Mouse (Mus musculus) forebrain, embryonic 16.5 days (tissue): ENCODE results near the gene Gm49361. TPM values are rescaled to one million over a fixed set of nuclear protein-coding genes. Genes with fewer than 3 reads are reported as not detected.

ENCODE experiments used
- ATAC-seq: fragments of 200-750 bp; cut with Nextera tagmentation; 2 replicates; pipeline ENCODE4 v1.8.0; 2017; ENCODE audit warnings: mild to moderate bottlenecking, moderate library complexity
- H3K27ac ChIP-seq: fragments of 300-500 bp; sonication (generic); 2 replicates; pipeline ENCODE4 v1.5.1; 2014; ENCODE audit warnings: low read length, control low read depth
- H3K27me3 ChIP-seq: fragments of 300-500 bp; sonication (generic); replicated peaks from 2 replicates; pipeline ENCODE4 v1.6.1; 2014; ENCODE audit warnings: low read length; ENCODE audit not compliant: control insufficient read depth, insufficient read depth
- H3K36me3 ChIP-seq: fragments of 300-500 bp; sonication (generic); 2 replicates; pipeline ENCODE4 v1.6.1; 2014; ENCODE audit not compliant: control insufficient read depth, insufficient read depth
- H3K4me1 ChIP-seq: fragments of 300-500 bp; sonication (generic); replicated peaks from 2 replicates; pipeline ENCODE4 v1.6.1; 2014; ENCODE audit warnings: low read length; ENCODE audit not compliant: control insufficient read depth, insufficient read depth
- H3K4me2 ChIP-seq: fragments of 300-500 bp; sonication (generic); 2 replicates; pipeline ENCODE4 v1.6.1; 2014; ENCODE audit warnings: mild to moderate bottlenecking, low read length, control low read depth
- H3K4me3 ChIP-seq: fragments of 300-500 bp; sonication (generic); replicated peaks from 2 replicates; pipeline ENCODE4 v1.5.1; 2014; ENCODE audit warnings: mild to moderate bottlenecking, low read length, control low read depth
- H3K9ac ChIP-seq: fragments of 300-500 bp; sonication (generic); replicated peaks from 2 replicates; pipeline ENCODE4 v1.6.1; 2014; ENCODE audit warnings: low read depth, low read length, control low read depth
- H3K9me3 ChIP-seq: fragments of 300-500 bp; sonication (generic); 2 replicates; pipeline ENCODE4 v1.6.1; 2016; ENCODE audit warnings: low read length; ENCODE audit not compliant: control insufficient read depth
- WGBS: fragments of 180-500 bp; shearing (Covaris S2); extraction: QIAGEN DNeasy Blood & Tissue Kit; methylation state at CpG from one replicate; pipeline ENCODE4 v1.1.7; 2014; 5-methylcytosine and 5-hydroxymethylcytosine counted together
- polyA plus RNA-seq: library from polyadenylated mRNA; unstranded; fragments of >200 nt; fragmentation: Nextera tagmentation; extraction: Ambion mirVana; gene quantifications from 2 replicates; pipeline ENCODE4 v1.2.1, GENCODE M21; 2015

The Gm49361 gene
- polyA plus RNA-seq, 1 experiment from 2014 or later = not detected

- no peak overlapping the region for H3K4me2 ChIP-seq
- ATAC-seq = no peak
- no peak overlapping the region for H3K4me3 ChIP-seq
- WGBS = 54% methylated on average over 4 of the region's 4 CpGs
- no peaks in the 10 kb centered on the region for H3K27me3 ChIP-seq
- H3K9me3 ChIP-seq = no peaks in the 10 kb centered on the region
- H3K36me3 ChIP-seq = peaks cover 9% of the 10 kb centered on the region; the same call in 1 of the 2 replicates
- no peak overlapping the region for H3K9ac ChIP-seq
- H3K27ac ChIP-seq = no peak overlapping the region
- peaks cover 3% of the 10 kb centered on the region for H3K4me1 ChIP-seq
Measured at GRCm38 (mm10) chr14:57621699-57622098, 124.2 kb downstream of the Gm49361 start.

- ATAC-seq = no peak
- H3K27me3 ChIP-seq = no peaks in the 10 kb centered on the region
Measured at GRCm38 (mm10) chr14:57620598-57621236, 125.2 kb downstream of the Gm49361 start.

GRCm38 (mm10) chr14:57619487-57619886 is 126.4 kb downstream of the Gm49361 start:
- H3K4me3 ChIP-seq = no peak overlapping the region
- 0 out of 2 replicates have a peak, but pooled peaks cover 4% of the 10 kb centered on the region for H3K36me3 ChIP-seq
- no peak overlapping the region for H3K27ac ChIP-seq
- no peak overlapping the region for H3K9ac ChIP-seq
- H3K27me3 ChIP-seq = no peaks in the 10 kb centered on the region
- 46% methylated on average over 2 of the region's 2 CpGs for WGBS
- H3K4me2 ChIP-seq = no peak overlapping the region
- H3K4me1 ChIP-seq = peaks cover 3% of the 10 kb centered on the region
- no peaks in the 10 kb centered on the region for H3K9me3 ChIP-seq
- peak; percentile 52; the same call in 1 of the 2 replicates for ATAC-seq

More at GRCm38 (mm10) chr14:57620598-57621236, 125.2 kb downstream of the Gm49361 start:
- Histone ChIP-seq H3K4me2 (no peak overlapping the region), H3K27ac (no peak overlapping the region), H3K4me3 (no peak overlapping the region), H3K4me1 (peaks cover 3% of the 10 kb centered on the region), H3K9ac (no peak overlapping the region), H3K9me3 (no peaks in the 10 kb centered on the region), H3K36me3 (0 out of 2 replicates have a peak, but pooled peaks cover 5% of the 10 kb centered on the region)
- 31% methylated on average over 4 of the region's 4 CpGs for WGBS

GRCm38 (mm10) chr14:57617675-57618074 is 128.2 kb downstream of the Gm49361 start:
- Histone ChIP-seq H3K9ac (no peak overlapping the region), H3K4me2 (no peak overlapping the region), H3K27me3 (no peaks in the 10 kb centered on the region), H3K36me3 (0 out of 2 replicates have a peak, but pooled peaks cover 4% of the 10 kb centered on the region), H3K9me3 (no peaks in the 10 kb centered on the region), H3K27ac (no peak overlapping the region), H3K4me1 (peaks cover 3% of the 10 kb centered on the region), H3K4me3 (no peak overlapping the region)
- WGBS = 100% methylated on average over 1 of the region's 1 CpGs
- ATAC-seq = no peak

GRCm38 (mm10) chr14:57616339-57616965 is 129.5 kb downstream of the Gm49361 start:
- ATAC-seq = no peak
- H3K4me3 ChIP-seq = no peak overlapping the region
- WGBS = 59% methylated on average over 6 of the region's 6 CpGs

GRCm38 (mm10) chr14:57615828-57616227 is 130.1 kb downstream of the Gm49361 start:
- H3K36me3 ChIP-seq = 0 out of 2 replicates have a peak, but pooled peaks cover 4% of the 10 kb centered on the region
- no peak for ATAC-seq
- no peaks in the 10 kb centered on the region for H3K9me3 ChIP-seq
- no peak overlapping the region for H3K9ac ChIP-seq
- no peak overlapping the region for H3K4me3 ChIP-seq
- 56% methylated on average over 6 of the region's 6 CpGs for WGBS
- no peak overlapping the region for H3K4me2 ChIP-seq
- peaks cover 5% of the 10 kb centered on the region for H3K4me1 ChIP-seq
- H3K27me3 ChIP-seq = no peaks in the 10 kb centered on the region
- H3K27ac ChIP-seq = no peak overlapping the region; the same call in 1 of the 2 replicates

More at GRCm38 (mm10) chr14:57616339-57616965, 129.5 kb downstream of the Gm49361 start:
- no peaks in the 10 kb centered on the region for H3K27me3 ChIP-seq
- no peak overlapping the region for H3K27ac ChIP-seq
- H3K4me1 ChIP-seq = no peaks in the 10 kb centered on the region; the same call in none of the 2 replicates
- H3K9me3 ChIP-seq = no peaks in the 10 kb centered on the region
- H3K36me3 ChIP-seq = 0 out of 2 replicates have a peak, but pooled peaks cover 4% of the 10 kb centered on the region
- no peak overlapping the region for H3K4me2 ChIP-seq
- H3K9ac ChIP-seq = no peak overlapping the region

- Histone ChIP-seq H3K9me3 (no peaks in the 10 kb centered on the region), H3K27ac (no peak overlapping the region), H3K4me3 (no peak overlapping the region), H3K4me1 (peaks cover 18% of the 10 kb centered on the region), H3K36me3 (no peaks in the 10 kb centered on the region), H3K27me3 (no peaks in the 10 kb centered on the region), H3K9ac (no peak overlapping the region), H3K4me2 (no peak overlapping the region)
- no peak for ATAC-seq
- WGBS = 33% methylated on average over 2 of the region's 2 CpGs
Measured at GRCm38 (mm10) chr14:57611034-57611433, 134.9 kb downstream of the Gm49361 start.

- Histone ChIP-seq H3K4me1 (peaks cover 20% of the 10 kb centered on the region), H3K27ac (0 out of 2 replicates have a peak overlapping the region, but pooled peaks have one; percentile 4), H3K4me2 (no peak overlapping the region), H3K27me3 (no peaks in the 10 kb centered on the region), H3K9ac (no peak overlapping the region), H3K36me3 (no peaks in the 10 kb centered on the region), H3K4me3 (no peak overlapping the region), H3K9me3 (no peaks in the 10 kb centered on the region)
- WGBS = 52% methylated on average over 4 of the region's 4 CpGs
- ATAC-seq = 0 out of 2 replicates have a peak, but pooled peaks have one; percentile 28
Measured at GRCm38 (mm10) chr14:57609816-57610329, 136.0 kb downstream of the Gm49361 start.

- peak; percentile 87 for ATAC-seq
- no peak overlapping the region for H3K4me3 ChIP-seq
Measured at GRCm38 (mm10) chr14:57607500-57607899, 138.4 kb downstream of the Gm49361 start.

More at GRCm38 (mm10) chr14:57607500-57607899, 138.4 kb downstream of the Gm49361 start:
- no peak overlapping the region for H3K27ac ChIP-seq
- H3K36me3 ChIP-seq = peaks cover 8% of the 10 kb centered on the region
- H3K27me3 ChIP-seq = no peaks in the 10 kb centered on the region
- 10% methylated on average over 1 of the region's 1 CpGs for WGBS
- no peaks in the 10 kb centered on the region for H3K9me3 ChIP-seq
- H3K4me2 ChIP-seq = no peak overlapping the region
- no peak overlapping the region for H3K9ac ChIP-seq
- H3K4me1 ChIP-seq = peaks cover 21% of the 10 kb centered on the region
